Comparison of ENCODE assay signal across 8 mouse cellular contexts in the genomic region with DNA sequence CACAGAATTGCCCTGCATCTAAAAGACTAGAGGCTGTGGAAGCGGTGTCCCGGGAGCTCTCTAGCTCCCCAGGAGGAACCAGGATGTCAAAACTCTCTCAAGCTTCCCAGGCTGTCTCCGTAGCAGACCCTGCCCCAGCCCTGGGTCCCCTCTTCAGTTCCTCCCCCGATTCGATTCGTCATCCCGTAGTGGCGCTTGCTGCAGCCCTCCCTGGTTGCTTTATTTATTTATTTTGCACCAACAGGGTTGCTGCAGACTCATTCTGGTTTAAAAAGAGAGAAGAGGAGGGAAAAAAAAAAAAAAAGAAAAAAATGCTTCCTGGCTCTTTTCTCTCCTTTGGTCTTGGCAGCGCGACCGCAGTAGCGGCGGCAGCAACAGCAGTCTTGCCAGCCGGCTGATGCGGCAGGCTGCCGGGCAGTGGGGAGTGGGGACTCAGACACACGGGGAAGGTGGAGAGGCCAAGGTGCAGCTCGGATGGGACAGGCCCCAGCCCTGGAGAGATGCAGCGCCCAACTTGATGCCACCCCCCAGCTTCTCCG. TPM values are rescaled to one million over a fixed set of nuclear protein-coding genes. Genes with fewer than 3 reads are reported as not detected.
DNase-seq lines count a peak whose midpoint lies in the region; ATAC-seq lines count a peak whose summit lies in the region.

No protein-coding gene starts in this region.

- H3K4me2 ChIP-seq in forebrain, embryonic 13.5 days, result peak overlapping the region; percentile 65
- H3K4me2 ChIP-seq in neural tube, embryonic 12.5 days (replicated peaks), result peak overlapping the region; percentile 71

- WGBS in forebrain, embryonic 13.5 days, result 2% methylated on average over 20 of the region's 20 CpGs
- WGBS in neural tube, embryonic 12.5 days, result 1% methylated on average over 20 of the region's 20 CpGs

- ATAC-seq in forebrain, embryonic 13.5 days, result peak; percentile 85
- ATAC-seq in neural tube, embryonic 12.5 days (ENCODE audit: low FRiP score, low read depth), result no peak; the same call in none of the 2 replicates

- H3K9ac ChIP-seq in forebrain, embryonic 13.5 days, result peak overlapping the region; percentile 71
- peak overlapping the region; percentile 45; the same call in 1 of the 2 replicates for H3K9ac ChIP-seq in neural tube, embryonic 12.5 days

- intact Hi-C loops in left cerebral cortex, postnatal 25 days (cut with DNase I), result no loop called here

- peaks cover 26% of the 10 kb centered on the region for H3K4me1 ChIP-seq in forebrain, embryonic 13.5 days
- H3K4me1 ChIP-seq in neural tube, embryonic 12.5 days, result peaks cover 17% of the 10 kb centered on the region

- H3K4me3 ChIP-seq in forebrain, embryonic 13.5 days, result peak overlapping the region; percentile 37
- H3K4me3 ChIP-seq in neural tube, embryonic 12.5 days, result peak overlapping the region; percentile 31

- no peaks in the 10 kb centered on the region for H3K36me3 ChIP-seq in forebrain, embryonic 13.5 days (ENCODE audit: poor library complexity, severe bottlenecking)
- H3K36me3 ChIP-seq in neural tube, embryonic 12.5 days, result no peaks in the 10 kb centered on the region

- no peaks in the 10 kb centered on the region for H3K9me3 ChIP-seq in forebrain, embryonic 13.5 days (replicated peaks)
- H3K9me3 ChIP-seq in neural tube, embryonic 12.5 days, result no peaks in the 10 kb centered on the region

- H3K27ac ChIP-seq in forebrain, embryonic 13.5 days, result no peak overlapping the region
- H3K27ac ChIP-seq in neural tube, embryonic 12.5 days, result no peak overlapping the region

- peaks cover 18% of the 10 kb centered on the region for H3K27me3 ChIP-seq in forebrain, embryonic 13.5 days
- H3K27me3 ChIP-seq in neural tube, embryonic 12.5 days (replicated peaks), result peaks cover 8% of the 10 kb centered on the region; the same call in 1 of the 2 replicates

- peak; percentile 20 to 37 for DNase-seq in left cerebral cortex, postnatal 25 days (ENCODE audit: low spot score in 2 of 2)
- no peak for DNase-seq in left cerebral cortex, adult 11 months (ENCODE audit: low spot score)
- peak; percentile 70 to 75 for DNase-seq in cerebellum, postnatal 10 days
- DNase-seq in kidney, postnatal 14 days, result peak; percentile 31
- DNase-seq in spleen, postnatal 10 days (ENCODE audit: low spot score in 2 of 2), result no peak
- DNase-seq in frontal cortex, adult 2 months (ENCODE audit: extremely low spot score in 1 of 2, low spot score in 1 of 2), result no peak

RNA-seq across cellular contexts. Expression of a gene that starts 0.7 kb away (rescaled TPM):
- 1 to 10 TPM in 1 of 2 experiments, under 1 TPM in 1; 0.87 to 1.4 TPM for total RNA-seq in left cerebral cortex, postnatal 25 days (2021)
- polyA plus RNA-seq in forebrain, embryonic 13.5 days (2015; fragmentation: Nextera tagmentation; extraction: Ambion mirVana), result 0.74 and 0.81 TPM in 2 replicates
- polyA plus RNA-seq in neural tube, embryonic 12.5 days (2016; fragmentation: Nextera tagmentation; extraction: Ambion mirVana), result 0.29 and 0.51 TPM in 2 replicates
- 0.40 and 0.55 TPM in 2 replicates for polyA plus RNA-seq in frontal cortex, adult 2 months (2012; rRNA removed)

RNA-seq across cellular contexts. Expression of a gene that starts 14.1 kb away (rescaled TPM):
- total RNA-seq in left cerebral cortex, postnatal 25 days (2021), result 10 to 100 TPM; 35.1 to 37.9 TPM
- 66.4 and 69.5 TPM in 2 replicates for polyA plus RNA-seq in forebrain, embryonic 13.5 days (2015; fragmentation: Nextera tagmentation; extraction: Ambion mirVana)
- polyA plus RNA-seq in neural tube, embryonic 12.5 days (2016; fragmentation: Nextera tagmentation; extraction: Ambion mirVana), result 47.3 and 55.5 TPM in 2 replicates
- polyA plus RNA-seq in frontal cortex, adult 2 months (2012; rRNA removed), result 15.5 and 17.0 TPM in 2 replicates

RNA-seq across cellular contexts. Expression of a gene that starts 26.4 kb away (rescaled TPM):
- under 1 TPM; 0.21 to 0.60 TPM for total RNA-seq in left cerebral cortex, postnatal 25 days (2021)
- 1.7 and 2.1 TPM in 2 replicates for polyA plus RNA-seq in forebrain, embryonic 13.5 days (2015; fragmentation: Nextera tagmentation; extraction: Ambion mirVana)
- polyA plus RNA-seq in neural tube, embryonic 12.5 days (2016; fragmentation: Nextera tagmentation; extraction: Ambion mirVana), result 0.20 TPM in 2 replicates
- polyA plus RNA-seq in frontal cortex, adult 2 months (2012; rRNA removed), result 0.95 and 1.1 TPM in 2 replicates

RNA-seq across cellular contexts. Expression of a gene that starts 36.8 kb away (rescaled TPM):
- under 1 TPM; 0.64 to 0.76 TPM for total RNA-seq in left cerebral cortex, postnatal 25 days (2021)
- polyA plus RNA-seq in forebrain, embryonic 13.5 days (2015; fragmentation: Nextera tagmentation; extraction: Ambion mirVana), result 0.87 and 1.0 TPM in 2 replicates
- 2.4 and 3.1 TPM in 2 replicates for polyA plus RNA-seq in neural tube, embryonic 12.5 days (2016; fragmentation: Nextera tagmentation; extraction: Ambion mirVana)
- 1.4 and 1.5 TPM in 2 replicates for polyA plus RNA-seq in frontal cortex, adult 2 months (2012; rRNA removed)

RNA-seq across cellular contexts. Expression of a gene that starts 44.1 kb away (rescaled TPM):
- 10 to 100 TPM; 37.8 to 38.9 TPM for total RNA-seq in left cerebral cortex, postnatal 25 days (2021)
- 62.8 and 62.9 TPM in 2 replicates for polyA plus RNA-seq in forebrain, embryonic 13.5 days (2015; fragmentation: Nextera tagmentation; extraction: Ambion mirVana)
- polyA plus RNA-seq in neural tube, embryonic 12.5 days (2016; fragmentation: Nextera tagmentation; extraction: Ambion mirVana), result 65.1 and 67.6 TPM in 2 replicates
- polyA plus RNA-seq in frontal cortex, adult 2 months (2012; rRNA removed), result 49.4 and 52.5 TPM in 2 replicates

Comparison
In these comparisons a context has a peak if more than half of its experiments do, and no peak if none do; other contexts are left out.
1. DNase-seq: peak in left cerebral cortex, postnatal 25 days (2 of 2), cerebellum, postnatal 10 days (2 of 2) and kidney, postnatal 14 days (single experiment); none in left cerebral cortex, adult 11 months (single experiment), spleen, postnatal 10 days (0 of 2) and frontal cortex, adult 2 months (0 of 2).